Mouse (Mus musculus) liver, postnatal 0 days (tissue): ENCODE results near the gene Sipa1l1.

ENCODE experiments used
- CTCF ChIP-seq: sonication (generic); IDR thresholded peaks from 2 replicates; pipeline ENCODE4 v1.5.1; 2016; ENCODE audit warnings: antibody characterized with exemption, low read depth
- EP300 ChIP-seq: IDR thresholded peaks from 2 replicates; pipeline ENCODE4 v1.6.1; 2016; ENCODE audit warnings: antibody characterized with exemption, low read depth, mild to moderate bottlenecking

DNA sequence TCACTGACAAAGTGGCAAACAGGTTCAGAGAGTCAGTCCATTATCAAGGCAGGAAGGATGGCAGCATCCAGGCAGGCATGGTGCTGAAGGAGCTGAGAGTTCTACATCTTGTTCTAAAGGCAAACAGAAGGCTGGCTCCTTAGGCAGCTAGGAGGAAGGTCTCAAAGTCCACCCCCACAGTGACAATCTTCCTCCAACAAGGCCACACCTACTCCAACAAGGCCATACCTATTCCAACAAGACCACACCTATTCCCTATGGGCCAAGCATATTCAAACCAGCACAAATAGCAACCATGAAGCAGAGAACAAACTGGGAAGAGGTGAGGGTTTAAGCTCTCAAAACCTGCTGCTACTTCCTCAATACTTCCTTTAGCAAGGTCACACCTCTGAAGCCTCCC is 23.9 kb upstream of the Sipa1l1 start:
- no peak for TF ChIP-seq CTCF
- no peak for TF ChIP-seq EP300
